In genomic region chr6:49780846-49781400, GRCm38 (mm10) we compare ENCODE assay signal across 26 mouse cellular contexts. TPM values are rescaled to one million over a fixed set of nuclear protein-coding genes. Genes with fewer than 3 reads are reported as not detected.
DNase-seq lines count a peak whose midpoint lies in the region; ATAC-seq and TF ChIP-seq lines count a peak whose summit lies in the region.
"Had no signal": no experiment of that assay in that cellular context is flagged by ENCODE, and none has a peak within 500 bp of the region (broad histone marks: within the 10 kb centered on the region; RNA-seq: fewer than 3 reads in every experiment).

No protein-coding gene starts in this region.

- no peak overlapping the region for H3K9ac ChIP-seq in intestine, embryonic 16.5 days (ENCODE audit: low read depth, low read length)
- H3K9ac ChIP-seq in intestine, postnatal 0 days (ENCODE audit: low read depth, low read length), result no peak overlapping the region
- H3K9ac ChIP-seq in stomach, embryonic 16.5 days (ENCODE audit: low read length), result no peak overlapping the region
- no peak overlapping the region for H3K9ac ChIP-seq in stomach, postnatal 0 days (ENCODE audit: low read length)
- H3K9ac ChIP-seq: embryonic facial prominence, embryonic 13.5 days; heart, embryonic 12.5 days; heart, embryonic 15.5 days; hindbrain, embryonic 13.5 days had no signal

- TF ChIP-seq CTCF in intestine, postnatal 0 days (IDR thresholded peaks at IDR 0.05; ENCODE audit: low read depth), result no peak
- TF ChIP-seq CTCF in stomach, postnatal 0 days (IDR thresholded peaks at IDR 0.05; ENCODE audit: low read depth), result no peak

- H3K27ac ChIP-seq in intestine, embryonic 16.5 days (ENCODE audit: low read length), result no peak overlapping the region
- no peak overlapping the region for H3K27ac ChIP-seq in intestine, postnatal 0 days (ENCODE audit: low read depth, low read length)
- no peak overlapping the region for H3K27ac ChIP-seq in stomach, embryonic 16.5 days (ENCODE audit: low read length)
- H3K27ac ChIP-seq in stomach, postnatal 0 days (replicated peaks), result no peak overlapping the region
- H3K27ac ChIP-seq: embryonic facial prominence, embryonic 13.5 days; forebrain, embryonic 10.5 days; heart, embryonic 15.5 days; hindbrain, embryonic 10.5 days had no signal

- peak; percentile 53 for DNase-seq in kidney, postnatal 10 days
- no peak for DNase-seq in kidney, postnatal 14 days
- no peak for DNase-seq in stomach, postnatal 0 days (ENCODE audit: low spot score)
- DNase-seq: adrenal gland, adult 2 months; adrenal gland, postnatal 14 days; cerebellum, adult 11 months; cerebellum, adult 2 months; cerebellum, adult 9-11 months; cerebellum, postnatal 25 days; gastrocnemius, postnatal 25 days; heart, adult 18-20 months; heart, postnatal 10 days; heart, postnatal 36 days had no signal

- H3K4me1 ChIP-seq in intestine, embryonic 16.5 days (ENCODE audit: control insufficient read depth, insufficient read depth, low read length), result no peaks in the 10 kb centered on the region
- no peaks in the 10 kb centered on the region for H3K4me1 ChIP-seq in intestine, postnatal 0 days (replicated peaks; ENCODE audit: control insufficient read depth, insufficient read depth, low read length)
- no peaks in the 10 kb centered on the region for H3K4me1 ChIP-seq in stomach, embryonic 16.5 days (ENCODE audit: control insufficient read depth, insufficient read depth, low read length)
- H3K4me1 ChIP-seq in stomach, postnatal 0 days (replicated peaks; ENCODE audit: control insufficient read depth, insufficient read depth), result no peaks in the 10 kb centered on the region
- H3K4me1 ChIP-seq: heart, embryonic 12.5 days; heart, embryonic 15.5 days had no signal

- no peaks in the 10 kb centered on the region for H3K9me3 ChIP-seq in intestine, embryonic 16.5 days (ENCODE audit: control insufficient read depth, low read length)
- no peaks in the 10 kb centered on the region for H3K9me3 ChIP-seq in intestine, postnatal 0 days (ENCODE audit: control insufficient read depth)
- no peaks in the 10 kb centered on the region for H3K9me3 ChIP-seq in stomach, embryonic 16.5 days (replicated peaks; ENCODE audit: control insufficient read depth, low read length)
- H3K9me3 ChIP-seq in stomach, postnatal 0 days (ENCODE audit: control insufficient read depth, low read length), result no peaks in the 10 kb centered on the region
- H3K9me3 ChIP-seq: embryonic facial prominence, embryonic 13.5 days; forebrain, embryonic 10.5 days; heart, embryonic 12.5 days; heart, embryonic 15.5 days; hindbrain, embryonic 10.5 days; hindbrain, embryonic 13.5 days had no signal

- ATAC-seq in intestine, embryonic 16.5 days, result peak; percentile 28; the same call in 1 of the 2 replicates
- no peak for ATAC-seq in intestine, postnatal 0 days
- ATAC-seq in stomach, embryonic 16.5 days (ENCODE audit: insufficient read depth, low FRiP score), result 0 out of 2 replicates have a peak, but pooled peaks have one; percentile 17
- ATAC-seq in stomach, postnatal 0 days (ENCODE audit: low FRiP score, low TSS enrichment), result no peak
- ATAC-seq: CD4-positive, CD25-positive, alpha-beta regulatory T cell, adult 4 months; forebrain, embryonic 14.5 days; hindbrain, embryonic 16.5 days had no signal

- H3K36me3 ChIP-seq in intestine, embryonic 16.5 days (ENCODE audit: control insufficient read depth, insufficient read depth, low read length), result no peaks in the 10 kb centered on the region
- no peaks in the 10 kb centered on the region for H3K36me3 ChIP-seq in intestine, postnatal 0 days (ENCODE audit: control insufficient read depth, insufficient read depth)
- no peaks in the 10 kb centered on the region for H3K36me3 ChIP-seq in stomach, embryonic 16.5 days (ENCODE audit: control insufficient read depth, insufficient read depth, low read length)
- H3K36me3 ChIP-seq in stomach, postnatal 0 days (ENCODE audit: control insufficient read depth, insufficient read depth, low read length), result no peaks in the 10 kb centered on the region
- H3K36me3 ChIP-seq: embryonic facial prominence, embryonic 13.5 days; forebrain, embryonic 10.5 days; heart, embryonic 12.5 days; heart, embryonic 15.5 days; hindbrain, embryonic 10.5 days; hindbrain, embryonic 13.5 days had no signal

- TF ChIP-seq EP300 in stomach, postnatal 0 days (optimal IDR thresholded peaks at IDR 0.05), result no peak

- H3K4me3 ChIP-seq in intestine, embryonic 16.5 days (ENCODE audit: low read length), result no peak overlapping the region
- no peak overlapping the region for H3K4me3 ChIP-seq in intestine, postnatal 0 days (ENCODE audit: low read depth, low read length)
- no peak overlapping the region for H3K4me3 ChIP-seq in stomach, embryonic 16.5 days (replicated peaks; ENCODE audit: low read length)
- H3K4me3 ChIP-seq in stomach, postnatal 0 days (ENCODE audit: low read depth, low read length), result no peak overlapping the region
- H3K4me3 ChIP-seq: embryonic facial prominence, embryonic 13.5 days; forebrain, embryonic 10.5 days; heart, embryonic 12.5 days; heart, embryonic 15.5 days; hindbrain, embryonic 10.5 days; hindbrain, embryonic 13.5 days had no signal

- WGBS in intestine, embryonic 16.5 days, result 79% methylated on average over 9 of the region's 9 CpGs
- WGBS in intestine, postnatal 0 days, result 69% methylated on average over 9 of the region's 9 CpGs
- 68% methylated on average over 9 of the region's 9 CpGs for WGBS in stomach, embryonic 16.5 days
- 69% methylated on average over 9 of the region's 9 CpGs for WGBS in stomach, postnatal 0 days

- H3K4me2 ChIP-seq in intestine, embryonic 16.5 days (ENCODE audit: low read depth, low read length), result no peak overlapping the region
- H3K4me2 ChIP-seq in intestine, postnatal 0 days (replicated peaks; ENCODE audit: low read depth), result no peak overlapping the region
- no peak overlapping the region for H3K4me2 ChIP-seq in stomach, embryonic 16.5 days (ENCODE audit: low read depth, low read length)
- H3K4me2 ChIP-seq in stomach, postnatal 0 days (replicated peaks; ENCODE audit: low read depth), result no peak overlapping the region
- H3K4me2 ChIP-seq: embryonic facial prominence, embryonic 13.5 days; heart, embryonic 12.5 days; heart, embryonic 15.5 days; hindbrain, embryonic 13.5 days had no signal

- H3K27me3 ChIP-seq in intestine, embryonic 16.5 days (replicated peaks; ENCODE audit: control insufficient read depth, insufficient read depth, low read length), result no peaks in the 10 kb centered on the region
- no peaks in the 10 kb centered on the region for H3K27me3 ChIP-seq in intestine, postnatal 0 days (replicated peaks; ENCODE audit: control insufficient read depth, insufficient read depth, low read length)
- H3K27me3 ChIP-seq in stomach, embryonic 16.5 days (ENCODE audit: control insufficient read depth, insufficient read depth, low read length), result no peaks in the 10 kb centered on the region
- H3K27me3 ChIP-seq in stomach, postnatal 0 days (ENCODE audit: control insufficient read depth, insufficient read depth, low read length), result no peaks in the 10 kb centered on the region
- H3K27me3 ChIP-seq: embryonic facial prominence, embryonic 13.5 days; heart, embryonic 12.5 days; heart, embryonic 15.5 days; hindbrain, embryonic 13.5 days had no signal

RNA-seq across cellular contexts. Expression of gene Npy, which starts 41.6 kb away (rescaled TPM):
- polyA plus RNA-seq in intestine, embryonic 16.5 days (2015; fragmentation: Nextera tagmentation; extraction: Ambion mirVana), result 4.9 and 6.5 TPM in 2 replicates
- polyA plus RNA-seq in intestine, postnatal 0 days (2015; fragmentation: Nextera tagmentation; extraction: Ambion mirVana), result 1.1 and 1.3 TPM in 2 replicates
- polyA plus RNA-seq in stomach, embryonic 16.5 days (2015; fragmentation: Nextera tagmentation; extraction: Ambion mirVana), result 4.9 and 6.8 TPM in 2 replicates
- 3.3 and 4.5 TPM in 2 replicates for polyA plus RNA-seq in stomach, postnatal 0 days (2015; fragmentation: Nextera tagmentation; extraction: Ambion mirVana)
- polyA plus RNA-seq: C2C12 had no signal

Comparison
In these comparisons a context has a peak if more than half of its experiments do, and no peak if none do; other contexts are left out.
1. ATAC-seq: peak in intestine, embryonic 16.5 days (single experiment) and stomach, embryonic 16.5 days (single experiment); none in intestine, postnatal 0 days (single experiment) and stomach, postnatal 0 days (single experiment).